Mouse (Mus musculus): ENCODE results near the gene Atn1.

Atn1 gene

DNA sequence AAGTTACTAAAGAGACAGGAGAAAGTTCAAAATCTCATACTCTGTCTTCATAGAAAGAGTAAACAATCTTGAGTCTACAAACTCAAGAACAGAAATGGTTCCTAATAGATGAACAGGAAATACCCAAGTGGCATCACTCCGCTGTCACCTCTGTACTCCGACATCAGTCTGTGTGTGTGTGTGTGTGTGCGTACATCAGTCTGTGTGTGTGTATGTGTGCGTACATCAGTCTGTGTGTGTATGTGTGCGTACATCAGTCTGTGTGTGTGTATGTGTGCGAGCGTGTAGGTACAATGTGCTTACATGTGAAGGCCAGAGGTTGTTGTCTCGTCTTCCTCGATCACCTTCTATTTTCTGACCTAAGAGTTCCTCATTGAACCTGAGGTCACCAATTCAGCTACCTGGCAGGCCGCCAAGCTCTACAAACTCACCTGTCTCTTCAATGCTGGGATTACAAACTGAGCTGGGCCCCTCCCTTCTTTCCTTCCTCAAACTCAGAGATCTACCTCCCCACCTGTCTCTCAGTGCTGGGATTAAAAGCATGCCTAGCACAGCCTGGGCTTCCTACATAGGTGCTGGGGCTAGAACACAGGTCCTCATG lies 47.9 kb downstream of the Atn1 start:
- DNase-seq: no peak

- no peak for DNase-seq
Observed at GRCm38 (mm10) chr6:124706061-124706627, 50.2 kb downstream of the Atn1 start.

GRCm38 (mm10) chr6:124704417-124704816 lies 51.9 kb downstream of the Atn1 start:
- DNase-seq: no peak

- DNase-seq: no peak
Observed at GRCm38 (mm10) chr6:124703789-124704188, 52.5 kb downstream of the Atn1 start.

- DNase-seq: peak; percentile 64
Observed at GRCm38 (mm10) chr6:124702784-124703103, 53.6 kb downstream of the Atn1 start.

DNA sequence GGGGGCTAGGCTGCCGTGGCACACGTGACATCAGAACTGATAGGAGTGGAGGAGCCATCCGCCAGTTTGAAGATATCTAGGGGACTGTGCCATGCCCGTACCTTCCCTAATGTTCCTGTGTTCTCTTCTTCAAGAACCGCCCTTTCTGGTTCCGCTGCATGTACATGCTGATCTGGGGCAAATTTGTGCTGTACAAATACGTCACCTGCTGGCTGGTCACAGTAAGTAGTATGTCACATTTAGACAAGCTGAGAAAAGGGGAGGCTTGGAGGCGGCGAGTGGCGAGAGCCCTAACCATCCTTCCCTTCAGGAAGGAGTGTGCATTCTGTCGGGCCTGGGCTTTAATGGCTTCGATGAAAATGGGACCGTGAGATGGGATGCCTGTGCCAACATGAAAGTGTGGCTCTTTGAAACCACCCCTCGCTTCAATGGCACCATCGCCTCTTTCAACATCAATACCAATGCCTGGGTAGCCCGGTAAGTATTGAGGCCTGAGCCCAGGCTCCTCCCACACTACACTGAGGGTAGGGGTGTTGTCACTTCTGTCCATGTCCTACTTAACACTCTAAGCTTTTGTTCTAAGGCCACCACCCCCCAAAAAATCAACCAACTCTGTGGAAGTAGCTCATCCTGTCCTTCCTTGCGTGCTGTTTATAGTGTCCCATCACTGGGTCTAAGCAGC lies 54.1 kb downstream of the Atn1 start:
- DNase-seq: no peak

GRCm38 (mm10) chr6:124701338-124701737 lies 55.0 kb downstream of the Atn1 start:
- no peak for DNase-seq

DNA sequence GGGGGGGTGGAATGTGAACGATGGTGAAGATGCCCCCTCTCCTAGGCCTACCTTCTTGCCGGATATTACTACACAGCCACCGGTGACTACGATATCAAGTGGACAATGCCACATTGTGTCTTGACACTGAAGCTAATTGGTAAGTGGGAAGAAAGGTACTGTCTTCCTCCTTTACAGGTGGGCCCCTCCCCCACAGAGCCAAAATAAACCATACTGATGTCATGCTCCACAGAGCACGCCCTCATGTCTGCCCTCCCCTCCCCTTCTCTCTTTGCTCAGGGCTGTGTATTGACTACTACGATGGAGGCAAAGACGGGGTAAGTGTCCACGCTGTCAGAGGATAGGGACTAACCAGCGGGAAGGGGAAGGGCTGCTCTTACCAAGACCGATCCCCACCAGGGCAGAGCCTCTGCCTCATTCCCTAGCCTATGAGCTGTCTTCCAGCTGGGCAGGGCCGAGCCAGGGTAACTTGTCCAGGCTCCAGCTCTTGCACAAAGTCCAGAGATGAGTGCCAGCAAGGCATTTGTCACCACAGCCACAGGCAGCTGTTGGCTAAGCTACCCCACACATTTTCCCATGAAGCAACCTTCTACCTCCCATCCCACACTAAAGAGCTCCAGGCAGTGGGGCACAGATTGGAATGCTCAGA lies 56.2 kb downstream of the Atn1 start:
- peak; percentile 74 for DNase-seq

GRCm38 (mm10) chr6:124699366-124699765 lies 57.0 kb downstream of the Atn1 start:
- no peak for DNase-seq

GRCm38 (mm10) chr6:124698751-124699150 lies 57.6 kb downstream of the Atn1 start:
- no peak for DNase-seq

- DNase-seq: no peak
Observed at GRCm38 (mm10) chr6:124696441-124697150, 59.7 kb downstream of the Atn1 start.

GRCm38 (mm10) chr6:124694166-124694955 lies 62.0 kb downstream of the Atn1 start:
- DNase-seq: peak; percentile 94

GRCm38 (mm10) chr6:124693243-124693981 lies 62.9 kb downstream of the Atn1 start:
- DNase-seq: peak; percentile 54

All from kidney, adult 11 months (tissue).